Mouse (Mus musculus) retina, postnatal 1 day (tissue): Measurements from ENCODE around the gene Gm47955.
A peak's percentile ranks its signal among the peaks of the same experiment; 100 is the strongest.
"Not testable (repeated sequence)": the region's sequence is repeated elsewhere in the genome, so short reads cannot be mapped to it uniquely, and the experiment has no call there.

ENCODE experiments used
- DNase-seq: peaks from one replicate; pipeline ENCODE4 v3.0.0-alpha.2; 2012

Gene Gm47955

GRCm38 (mm10) chr1:82959870-82960385 lies at the start of gene Gm47955:
TSS of gene Gm47955 (plus strand) at chr1:82960286.
- no peak for DNase-seq

GRCm38 (mm10) chr1:82913025-82913424 lies 47.1 kb upstream of the Gm47955 start, which contains the start of gene A030005L19Rik:
TSS of gene A030005L19Rik (plus strand) at chr1:82913325.
- no peak for DNase-seq

DNA sequence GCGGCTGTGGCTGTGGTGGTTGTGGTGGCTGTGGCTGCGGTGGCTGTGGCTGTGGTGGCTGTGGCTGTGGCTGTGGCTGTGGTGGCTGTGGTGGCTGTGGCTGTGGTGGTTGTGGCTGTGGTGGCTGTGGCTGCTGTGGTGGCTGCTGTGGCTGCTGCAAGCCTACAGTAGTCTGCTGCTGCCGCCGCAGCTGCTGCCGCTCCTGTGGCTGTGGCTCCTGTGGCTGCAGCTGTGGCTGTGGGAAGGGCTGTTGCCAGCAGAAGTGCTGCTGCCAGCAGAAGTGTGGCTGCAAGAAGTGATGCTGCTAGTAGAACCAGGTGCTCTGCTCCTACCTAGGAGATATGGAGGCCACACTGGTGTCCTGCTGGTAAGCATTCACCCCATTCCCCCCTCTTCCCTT lies 46.7 kb upstream of the Gm47955 start:
- not testable (repeated sequence) for DNase-seq

DNA sequence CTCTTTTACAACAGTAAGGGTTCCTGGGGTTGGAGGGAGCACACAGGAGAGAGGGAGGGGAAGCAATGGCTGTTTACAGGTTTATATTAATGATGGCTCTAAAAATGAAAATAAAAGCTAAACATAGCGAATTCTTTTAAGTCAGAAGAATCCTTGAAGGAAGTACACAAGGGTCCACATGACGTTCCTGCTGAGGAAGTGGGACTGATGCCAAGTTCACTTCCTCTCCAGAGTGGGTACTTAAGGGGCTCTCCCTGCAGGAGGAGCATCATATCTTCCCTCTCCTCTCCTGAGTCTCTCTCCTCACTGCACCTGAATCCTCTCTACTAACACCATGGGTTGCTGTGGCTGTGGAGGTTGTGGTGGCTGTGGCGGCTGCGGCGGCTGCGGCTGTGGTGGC lies 35.4 kb upstream of the Gm47955 start, which contains the start of gene A030014E15Rik:
Gene A030014E15Rik (plus strand): TSS at position 268 of the 400 bp plus-strand sequence.
- no peak for DNase-seq

GRCm38 (mm10) chr1:82930558-82930957 lies 29.5 kb upstream of the Gm47955 start:
- DNase-seq = not testable (repeated sequence)

DNA sequence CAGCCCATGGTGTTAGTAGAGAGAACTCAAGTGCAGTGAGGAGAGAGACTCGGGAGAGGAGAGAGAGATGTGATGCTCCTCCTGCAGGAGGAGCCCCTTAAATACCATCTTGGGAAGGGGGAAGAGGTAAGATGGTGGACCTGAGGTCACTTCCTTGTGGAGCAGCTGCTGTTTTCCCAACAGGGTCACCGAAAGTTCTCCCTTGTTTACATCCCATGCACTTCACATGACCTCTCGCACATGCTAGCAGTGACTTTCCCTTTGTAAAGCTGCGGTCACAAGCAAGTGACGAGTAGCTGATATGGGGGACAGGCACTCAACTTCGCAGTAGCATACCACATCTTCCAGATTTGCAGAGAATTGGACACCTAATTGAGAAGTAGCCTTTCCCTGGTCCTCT lies 28.8 kb upstream of the Gm47955 start, which contains the start of gene Gm6217:
Gene Gm6217 (minus strand): TSS at position 74 of the 400 bp plus-strand sequence.
- DNase-seq = not testable (repeated sequence)

DNA sequence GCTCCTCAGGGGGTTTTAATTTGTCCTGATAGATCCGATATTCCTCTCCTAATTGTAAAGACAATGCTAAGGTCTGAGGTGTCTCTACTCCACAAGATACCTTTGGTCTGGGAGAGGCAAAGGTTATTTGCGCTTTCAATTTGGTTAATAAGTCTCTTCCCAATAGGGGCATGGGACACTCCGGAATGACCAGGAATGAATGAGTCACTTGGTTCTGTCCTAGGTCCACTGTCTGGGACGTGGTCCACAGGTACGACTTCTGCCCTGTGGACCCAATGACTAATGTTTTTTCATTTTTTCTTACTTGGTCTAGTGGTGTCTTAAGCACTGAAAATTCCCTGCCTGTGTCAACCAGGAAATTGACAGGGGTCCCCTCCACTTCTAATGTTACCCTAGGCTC lies 21.4 kb upstream of the Gm47955 start:
- no peak for DNase-seq

DNA sequence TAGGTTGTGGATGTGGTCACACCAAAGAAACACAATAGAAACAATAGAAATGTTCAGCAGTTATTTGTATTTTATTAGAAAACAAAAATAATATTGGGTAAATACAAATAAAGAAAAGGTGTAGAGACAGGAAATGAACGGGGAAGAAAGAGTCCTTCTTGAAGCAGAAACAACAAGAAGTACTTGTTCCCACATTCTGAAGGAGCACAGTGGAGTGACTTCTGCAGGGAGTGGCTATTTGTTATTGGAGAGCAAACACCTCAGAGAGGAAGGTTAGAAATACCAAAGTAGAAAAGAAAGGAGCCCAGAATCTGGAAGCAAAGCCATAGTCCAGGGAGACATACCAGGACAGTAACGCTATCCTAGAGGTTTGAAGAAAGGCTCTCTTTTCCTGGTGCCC lies 17.6 kb upstream of the Gm47955 start:
- not testable (repeated sequence) for DNase-seq

GRCm38 (mm10) chr1:82943295-82943694 lies 16.8 kb upstream of the Gm47955 start, which contains the start of gene A030003K21Rik:
TSS of gene A030003K21Rik (minus strand) at chr1:82943388.
- DNase-seq = not testable (repeated sequence)

DNA sequence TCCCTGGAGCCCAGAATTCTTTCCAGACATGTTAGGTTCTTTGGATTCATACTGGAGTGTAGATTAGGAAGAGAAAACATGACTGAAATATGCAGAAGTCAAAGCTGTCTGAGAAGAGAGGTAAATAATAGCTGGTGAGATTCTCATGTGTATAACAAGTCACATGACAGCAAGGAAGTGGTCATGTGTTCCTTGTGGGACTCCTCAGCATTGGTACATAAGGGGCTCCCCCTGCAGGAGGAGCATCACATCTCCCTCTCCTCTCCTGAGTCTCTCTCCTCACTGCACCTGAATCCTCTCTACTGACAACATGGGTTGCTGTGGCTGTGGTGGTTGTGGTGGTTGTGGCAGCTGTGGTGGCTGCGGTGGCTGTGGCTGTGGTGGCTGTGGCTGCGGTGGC lies 14.1 kb upstream of the Gm47955 start:
- DNase-seq = not testable (repeated sequence)

GRCm38 (mm10) chr1:82948601-82949000 lies 11.5 kb upstream of the Gm47955 start:
- DNase-seq = no peak

DNA sequence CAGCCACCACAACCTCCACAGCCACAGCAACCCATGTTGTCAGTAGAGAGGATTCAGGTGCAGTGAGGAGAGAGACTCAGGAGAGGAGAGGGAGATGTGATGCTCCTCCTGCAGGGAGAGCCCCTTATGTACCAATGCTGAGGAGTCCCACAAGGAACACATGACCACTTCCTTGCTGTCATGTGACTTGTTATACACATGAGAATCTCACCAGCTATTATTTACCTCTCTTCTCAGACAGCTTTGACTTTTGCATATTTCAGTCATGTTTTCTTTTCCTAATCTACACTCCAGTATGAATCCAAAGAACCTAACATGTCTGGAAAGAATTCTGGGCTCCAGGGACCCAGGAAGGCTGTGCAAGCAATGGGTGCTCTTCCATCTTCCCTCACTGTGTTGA lies 4.2 kb upstream of the Gm47955 start, which contains the start of gene Gm7544:
Gene Gm7544 (minus strand): TSS at position 101 of the 400 bp plus-strand sequence.
- DNase-seq = not testable (repeated sequence)

DNA sequence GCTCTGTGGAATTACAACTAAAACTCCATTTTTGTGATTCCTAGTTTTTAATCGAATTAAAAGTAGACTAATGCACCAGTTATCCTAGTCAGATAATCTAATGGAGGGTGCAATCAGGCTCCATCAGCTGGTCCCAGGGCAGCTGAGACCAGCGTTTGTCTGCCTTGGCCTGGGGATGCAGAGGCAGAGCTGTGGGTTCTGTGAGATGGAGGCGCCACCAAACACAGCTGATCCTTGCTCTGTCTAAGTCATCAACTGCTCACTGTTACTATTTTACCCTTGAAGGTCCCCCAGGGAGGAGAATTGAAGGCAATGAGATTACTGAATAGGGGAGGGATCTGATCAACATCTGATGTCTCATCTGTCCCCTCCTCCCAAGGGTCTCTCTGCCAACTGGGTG lies 6.3 kb downstream of the Gm47955 start:
- DNase-seq = no peak

GRCm38 (mm10) chr1:82972046-82972445 lies 12.0 kb downstream of the Gm47955 start:
- no peak for DNase-seq

GRCm38 (mm10) chr1:82973244-82973643 lies 13.2 kb downstream of the Gm47955 start:
- no peak for DNase-seq

DNA sequence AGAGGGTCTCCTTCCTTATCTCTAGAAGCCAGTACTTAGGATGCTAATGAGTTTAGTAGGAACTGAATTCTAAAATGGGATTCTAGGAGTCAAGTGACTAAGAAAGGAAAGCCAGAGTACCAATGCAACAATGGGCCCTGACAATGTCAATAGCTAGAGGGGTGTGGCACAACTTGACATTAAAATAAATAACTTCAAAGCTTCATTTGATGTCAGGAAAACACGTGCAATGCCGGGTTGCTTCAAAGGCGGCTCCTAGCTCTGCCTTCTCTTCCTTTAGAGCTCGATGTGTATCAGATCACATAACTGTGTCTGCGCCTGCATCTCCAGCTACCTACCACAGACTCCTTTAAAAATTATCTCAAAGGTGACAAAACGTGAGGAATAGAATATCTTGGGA lies 13.8 kb downstream of the Gm47955 start:
- no peak for DNase-seq

GRCm38 (mm10) chr1:82974342-82974741 lies 14.3 kb downstream of the Gm47955 start:
- no peak for DNase-seq

- no peak for DNase-seq
These were observed 15.7 kb downstream of the Gm47955 start for GRCm38 (mm10) chr1:82975750-82976149.

DNA sequence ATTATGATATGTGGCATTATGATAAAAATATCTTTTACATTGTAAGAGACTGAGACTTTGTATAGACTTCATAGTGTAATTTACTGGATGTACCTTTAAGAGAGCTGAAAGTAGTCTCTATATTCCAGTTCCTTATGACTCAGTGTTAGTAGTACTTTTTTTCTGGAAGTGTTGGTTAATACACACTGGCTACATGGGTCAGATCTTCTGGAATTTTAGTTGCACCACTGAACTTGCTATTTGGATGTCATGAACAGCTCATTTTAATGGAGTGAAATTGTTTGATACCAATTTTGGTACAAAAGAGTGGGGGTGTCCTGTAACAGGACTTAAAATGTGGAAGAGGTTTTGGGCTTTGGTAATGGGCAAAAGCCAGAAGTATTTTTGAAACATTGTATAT lies 17.8 kb downstream of the Gm47955 start:
- DNase-seq = no peak

- DNase-seq = no peak
These were observed 26.7 kb downstream of the Gm47955 start for GRCm38 (mm10) chr1:82986738-82987137.

DNA sequence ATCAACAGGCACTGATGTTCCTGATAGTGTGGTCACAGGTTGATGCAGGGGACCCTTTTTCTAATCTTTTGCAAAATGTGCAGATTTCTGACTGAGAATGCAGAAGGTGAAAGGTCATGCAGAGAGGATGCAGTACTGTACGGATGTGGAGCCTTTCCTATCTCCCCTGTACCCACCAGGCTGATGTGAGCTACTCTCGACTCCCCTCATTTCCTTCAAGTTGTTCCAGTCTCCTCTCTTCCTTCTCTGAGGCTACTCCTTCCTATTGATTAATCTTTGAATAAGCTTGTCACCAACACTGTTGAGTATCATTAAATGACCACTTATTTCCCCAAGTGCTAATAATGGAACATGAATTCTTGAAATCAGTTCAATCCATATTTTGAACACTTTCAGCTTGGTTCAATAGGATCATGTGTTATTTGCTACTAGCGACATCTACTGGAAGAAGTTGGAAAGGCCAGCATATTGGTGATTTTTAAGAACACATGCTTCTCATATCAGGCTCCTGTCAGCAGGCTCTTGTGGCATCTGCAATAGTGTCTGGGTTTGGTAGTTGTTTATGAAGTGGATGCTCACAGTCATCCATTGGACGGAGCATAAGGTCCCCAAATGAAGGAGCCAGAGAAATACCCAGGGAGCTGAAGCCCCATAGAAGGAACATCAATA lies 27.6 kb downstream of the Gm47955 start:
- peak; percentile 74 for DNase-seq

DNA sequence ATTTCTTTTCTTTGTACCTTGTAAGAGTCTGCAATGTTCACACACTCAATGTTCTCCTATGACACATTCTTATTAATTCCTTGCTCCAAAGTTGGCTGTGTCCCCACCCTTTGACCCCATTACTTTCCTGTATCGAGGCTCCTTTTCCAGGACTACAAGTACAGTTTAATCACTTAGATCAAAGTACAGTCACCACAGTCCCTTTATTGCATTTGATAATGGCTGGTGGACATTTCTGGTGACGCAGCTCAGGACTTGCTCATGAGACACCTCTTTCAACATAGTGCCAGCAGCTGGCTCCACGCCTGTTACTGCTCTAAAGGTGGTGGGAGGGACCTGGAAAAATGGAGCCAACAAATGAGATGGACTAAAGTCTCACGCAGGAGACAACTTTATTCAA lies 31.0 kb downstream of the Gm47955 start:
- no peak for DNase-seq

GRCm38 (mm10) chr1:82991596-82991995 lies 31.5 kb downstream of the Gm47955 start:
- no peak for DNase-seq

DNA sequence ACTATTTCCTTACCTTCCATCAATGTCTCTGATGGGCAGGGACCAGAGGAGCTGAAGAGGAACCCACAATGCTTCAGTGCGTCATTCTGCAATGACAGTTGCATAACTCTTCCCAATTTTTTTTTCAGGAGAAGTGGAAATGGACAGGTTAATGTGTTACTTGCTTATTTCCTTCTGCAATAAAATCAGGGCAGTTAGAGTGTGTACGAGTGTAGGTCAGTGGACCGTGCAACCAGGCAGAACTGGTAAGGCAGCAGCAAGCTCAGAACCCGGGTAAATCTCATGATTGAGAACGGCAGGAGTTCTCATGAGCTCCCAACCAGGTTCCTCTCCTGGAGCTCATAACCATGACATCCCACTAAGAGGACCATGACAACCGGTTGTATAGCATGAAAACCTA lies 32.0 kb downstream of the Gm47955 start:
- DNase-seq = no peak
